Mouse (Mus musculus) lung, postnatal 0 days (tissue): ENCODE measurements around the gene Tubb4b. TPM values are rescaled to one million over a fixed set of nuclear protein-coding genes. Genes with fewer than 3 reads are reported as not detected.

Experiments
- ATAC-seq: fragments of 200-750 bp; cut with Nextera tagmentation; 2 replicates; pipeline ENCODE4 v1.8.0; 2017; ENCODE audit warnings: moderate library complexity
- DNase-seq: peaks from one replicate; pipeline ENCODE4 v3.0.0-alpha.2; 2016; ENCODE audit warnings: low spot score
- H3K27ac ChIP-seq: fragments of 300-500 bp; sonication (generic); 2 replicates; pipeline ENCODE4 v1.5.1; 2014; ENCODE audit warnings: antibody characterized with exemption, mild to moderate bottlenecking, low read length, mixed read lengths
- H3K27me3 ChIP-seq: fragments of 300-500 bp; sonication (generic); replicated peaks from 2 replicates; pipeline ENCODE4 v1.6.1; 2014; ENCODE audit warnings: low read length, mixed read lengths; ENCODE audit not compliant: insufficient read depth
- H3K36me3 ChIP-seq: fragments of 300-500 bp; sonication (generic); 2 replicates; pipeline ENCODE4 v1.6.1; 2014; ENCODE audit warnings: low read length, mixed read lengths; ENCODE audit not compliant: insufficient read depth
- H3K4me1 ChIP-seq: fragments of 300-500 bp; sonication (generic); 2 replicates; pipeline ENCODE4 v1.6.1; 2014; ENCODE audit warnings: antibody characterized with exemption, low read depth, low read length, mixed read lengths; ENCODE audit not compliant: insufficient read depth
- H3K4me2 ChIP-seq: fragments of 300-500 bp; sonication (generic); replicated peaks from 2 replicates; pipeline ENCODE4 v1.6.1; 2014; ENCODE audit warnings: low read depth, mild to moderate bottlenecking, low read length, moderate library complexity, mixed read lengths
- H3K4me3 ChIP-seq: fragments of 300-500 bp; sonication (generic); 2 replicates; pipeline ENCODE4 v1.5.1; 2014; ENCODE audit warnings: low read depth, low read length
- H3K9ac ChIP-seq: fragments of 300-500 bp; sonication (generic); replicated peaks from 2 replicates; pipeline ENCODE4 v1.6.1; 2014; ENCODE audit warnings: low read depth, mild to moderate bottlenecking
- H3K9me3 ChIP-seq: fragments of 300-500 bp; sonication (generic); 2 replicates; pipeline ENCODE4 v1.6.1; 2016; ENCODE audit warnings: low read length, mixed read lengths
- CTCF ChIP-seq: IDR thresholded peaks from 2 replicates; pipeline ENCODE4 v1.5.1; 2016; ENCODE audit warnings: antibody characterized with exemption, mild to moderate bottlenecking
- EP300 ChIP-seq: IDR thresholded peaks from 2 replicates; pipeline ENCODE4 v1.6.1; 2016; ENCODE audit warnings: antibody characterized with exemption, mild to moderate bottlenecking, control low read depth
- WGBS: fragments of 180-500 bp; shearing (Covaris S2); extraction: QIAGEN DNeasy Blood & Tissue Kit; methylation state at CpG from one replicate; pipeline ENCODE4 v1.1.7; 2014; 5-methylcytosine and 5-hydroxymethylcytosine counted together
- polyA plus RNA-seq: library from polyadenylated mRNA; unstranded; fragments of >200 nt; fragmentation: Nextera tagmentation; extraction: Ambion mirVana; gene quantifications from 2 replicates; pipeline ENCODE4 v1.2.1, GENCODE M21; 2015

The Tubb4b gene
- polyA plus RNA-seq, 1 experiment from 2014 or later, result 344 TPM

GRCm38 (mm10) chr2:25174866-25175689 is 49.4 kb downstream of the Tubb4b start:
- H3K9me3 ChIP-seq, result no peaks in the 10 kb centered on the region
- H3K27me3 ChIP-seq, result 0 out of 2 replicates have a peak, but pooled peaks cover 3% of the 10 kb centered on the region
- DNase-seq (no peak), ATAC-seq (no peak)
- H3K27ac ChIP-seq, result no peak overlapping the region
- H3K9ac ChIP-seq, result no peak overlapping the region
- 35% methylated on average over 7 of the region's 7 CpGs for WGBS
- H3K4me1 ChIP-seq, result peaks cover 26% of the 10 kb centered on the region; the same call in 1 of the 2 replicates
- TF ChIP-seq CTCF, result no peak
- TF ChIP-seq EP300, result no peak
- no peak overlapping the region for H3K4me3 ChIP-seq
- no peaks in the 10 kb centered on the region for H3K36me3 ChIP-seq
- H3K4me2 ChIP-seq, result no peak overlapping the region

DNA sequence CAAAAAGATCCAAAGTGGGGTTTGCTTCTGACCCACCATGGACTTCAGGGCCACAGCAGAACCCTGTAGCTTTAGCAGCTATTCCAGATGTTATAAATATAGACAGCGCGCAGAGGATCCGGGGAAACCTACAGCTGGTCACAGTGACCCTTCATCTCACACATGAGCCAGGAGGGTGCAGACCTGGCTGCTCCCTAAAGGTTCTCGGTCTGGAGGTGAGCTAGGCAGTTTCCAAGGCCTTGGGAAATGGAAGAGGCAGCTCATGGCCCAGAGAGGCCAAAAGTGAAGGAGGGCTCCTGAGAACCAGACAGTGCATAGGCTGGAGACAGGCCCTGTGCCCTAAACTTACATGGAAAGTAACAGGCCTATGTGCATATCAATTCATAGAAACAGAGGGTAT is 50.7 kb downstream of the Tubb4b start:
- DNase-seq (no peak), ATAC-seq (no peak)
- H3K36me3 ChIP-seq, result no peaks in the 10 kb centered on the region
- WGBS, result 94% methylated on average over 4 of the region's 4 CpGs
- no peak overlapping the region for H3K4me2 ChIP-seq
- no peak overlapping the region for H3K27ac ChIP-seq
- no peak overlapping the region for H3K4me3 ChIP-seq
- peaks cover 29% of the 10 kb centered on the region; the same call in 1 of the 2 replicates for H3K4me1 ChIP-seq
- no peak overlapping the region for H3K9ac ChIP-seq
- no peaks in the 10 kb centered on the region for H3K27me3 ChIP-seq
- TF ChIP-seq EP300, result no peak
- no peak for TF ChIP-seq CTCF
- H3K9me3 ChIP-seq, result no peaks in the 10 kb centered on the region

DNA sequence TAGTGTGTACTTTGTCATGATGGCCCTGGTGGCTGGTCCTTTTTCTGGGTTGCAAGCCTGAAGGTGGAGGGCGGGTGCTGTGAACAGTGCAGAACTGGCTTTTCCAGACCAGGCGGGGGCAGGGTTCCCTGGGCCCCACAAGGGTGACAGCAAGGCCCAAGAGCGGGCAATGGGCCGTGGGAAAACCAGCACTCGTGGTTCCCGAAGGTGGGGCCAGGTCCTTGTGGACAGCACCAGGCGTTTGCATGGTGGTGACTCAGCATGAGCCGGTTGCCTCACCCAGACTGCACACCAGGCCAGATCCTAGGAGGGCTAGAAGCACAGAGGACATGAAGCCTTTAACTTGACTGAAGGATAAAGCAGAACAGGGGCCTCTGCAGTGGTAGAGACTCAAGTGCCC is 51.9 kb downstream of the Tubb4b start:
- Histone ChIP-seq H3K27ac (0 out of 2 replicates have a peak overlapping the region, but pooled peaks have one; percentile 32), H3K4me1 (peaks cover 27% of the 10 kb centered on the region; the same call in 1 of the 2 replicates), H3K27me3 (no peaks in the 10 kb centered on the region), H3K4me3 (no peak overlapping the region), H3K36me3 (no peaks in the 10 kb centered on the region), H3K4me2 (no peak overlapping the region), H3K9me3 (no peaks in the 10 kb centered on the region), H3K9ac (no peak overlapping the region)
- TF ChIP-seq CTCF (no peak), EP300 (no peak)
- peak; percentile 68 for DNase-seq
- ATAC-seq, result peak; percentile 51
- WGBS, result 60% methylated on average over 8 of the region's 8 CpGs

Other genes starting within 250 kb of the Tubb4b start
- 90.0 and 98.4 TPM in 2 replicates for gene Mrpl41, start 249.6 kb downstream of the Tubb4b start, polyA plus RNA-seq
- gene Pnpla7, start 248.7 kb downstream of the Tubb4b start, polyA plus RNA-seq, result 8.4 and 8.6 TPM in 2 replicates
- gene Nsmf, start 170.3 kb downstream of the Tubb4b start, polyA plus RNA-seq, result 49.3 and 50.2 TPM in 2 replicates
- 3.0 and 3.4 TPM in 2 replicates for gene Entpd8, start 144.4 kb downstream of the Tubb4b start, polyA plus RNA-seq
- gene Noxa1, start 129.6 kb downstream of the Tubb4b start, polyA plus RNA-seq, result 11.9 and 14.6 TPM in 2 replicates
- 14.1 and 16.0 TPM in 2 replicates for gene Nrarp, start 43.9 kb downstream of the Tubb4b start, polyA plus RNA-seq
- gene Tor4a, start 27.8 kb downstream of the Tubb4b start, polyA plus RNA-seq, result 13.8 and 14.8 TPM in 2 replicates
- 74.0 and 80.1 TPM in 2 replicates for gene Nelfb, start 13.2 kb downstream of the Tubb4b start, polyA plus RNA-seq
- gene Stpg3, start 10.1 kb downstream of the Tubb4b start, polyA plus RNA-seq, result 0.12 TPM in 1 of 2 replicates, not detected in the other
- gene Fam166a, start 6.0 kb downstream of the Tubb4b start, polyA plus RNA-seq, result 0.32 and 0.98 TPM in 2 replicates
- gene Slc34a3, start 9.7 kb upstream of the Tubb4b start, polyA plus RNA-seq, result not detected in 2 replicates
- 0.10 TPM in 1 of 2 replicates, not detected in the other for gene Rnf224, start 12.1 kb upstream of the Tubb4b start, polyA plus RNA-seq
- 3.4 TPM in 2 replicates for gene Rnf208, start 17.6 kb upstream of the Tubb4b start, polyA plus RNA-seq
- 0.69 and 0.85 TPM in 2 replicates for gene Cysrt1, start 17.8 kb upstream of the Tubb4b start, polyA plus RNA-seq
- gene AL732309.1, start 22.2 kb upstream of the Tubb4b start, polyA plus RNA-seq, result 4.1 and 4.3 TPM in 2 replicates
- 43.2 and 44.9 TPM in 2 replicates for gene Tmem203, start 30.7 kb upstream of the Tubb4b start, polyA plus RNA-seq
- 7.2 and 7.4 TPM in 2 replicates for gene Tprn, start 37.9 kb upstream of the Tubb4b start, polyA plus RNA-seq
- 146 and 173 TPM in 2 replicates for gene Ssna1, start 47.7 kb upstream of the Tubb4b start, polyA plus RNA-seq
- 88.4 and 89.0 TPM in 2 replicates for gene Anapc2, start 47.8 kb upstream of the Tubb4b start, polyA plus RNA-seq
- gene Tmem210, start 63.4 kb upstream of the Tubb4b start, polyA plus RNA-seq, result not detected in 2 replicates
- 42.2 and 46.5 TPM in 2 replicates for gene Lrrc26, start 65.2 kb upstream of the Tubb4b start, polyA plus RNA-seq
- gene Grin1, start 94.5 kb upstream of the Tubb4b start, polyA plus RNA-seq, result 0.30 and 0.36 TPM in 2 replicates
- 36.8 and 40.9 TPM in 2 replicates for gene Man1b1, start 107.6 kb upstream of the Tubb4b start, polyA plus RNA-seq
- 10.5 and 11.1 TPM in 2 replicates for gene Dpp7, start 131.7 kb upstream of the Tubb4b start, polyA plus RNA-seq
- gene Uap1l1, start 141.0 kb upstream of the Tubb4b start, polyA plus RNA-seq, result 74.4 and 75.5 TPM in 2 replicates
- 2.2 and 2.4 TPM in 2 replicates for gene Sapcd2, start 147.6 kb upstream of the Tubb4b start, polyA plus RNA-seq
- gene Entpd2, start 171.2 kb upstream of the Tubb4b start, polyA plus RNA-seq, result 2.6 and 2.8 TPM in 2 replicates
- gene Npdc1, start 174.6 kb upstream of the Tubb4b start, polyA plus RNA-seq, result 42.7 and 45.3 TPM in 2 replicates
- 0.32 and 0.45 TPM in 2 replicates for gene Fut7, start 198.6 kb upstream of the Tubb4b start, polyA plus RNA-seq
- 2.7 and 4.0 TPM in 2 replicates for gene Abca2, start 204.0 kb upstream of the Tubb4b start, polyA plus RNA-seq
- gene Clic3, start 232.1 kb upstream of the Tubb4b start, polyA plus RNA-seq, result 633 and 715 TPM in 2 replicates
- 67.4 and 68.9 TPM in 2 replicates for gene Paxx, start 236.4 kb upstream of the Tubb4b start, polyA plus RNA-seq
- 5.8 and 6.1 TPM in 2 replicates for gene Ptgds, start 245.3 kb upstream of the Tubb4b start, polyA plus RNA-seq